In the genomic region with DNA sequence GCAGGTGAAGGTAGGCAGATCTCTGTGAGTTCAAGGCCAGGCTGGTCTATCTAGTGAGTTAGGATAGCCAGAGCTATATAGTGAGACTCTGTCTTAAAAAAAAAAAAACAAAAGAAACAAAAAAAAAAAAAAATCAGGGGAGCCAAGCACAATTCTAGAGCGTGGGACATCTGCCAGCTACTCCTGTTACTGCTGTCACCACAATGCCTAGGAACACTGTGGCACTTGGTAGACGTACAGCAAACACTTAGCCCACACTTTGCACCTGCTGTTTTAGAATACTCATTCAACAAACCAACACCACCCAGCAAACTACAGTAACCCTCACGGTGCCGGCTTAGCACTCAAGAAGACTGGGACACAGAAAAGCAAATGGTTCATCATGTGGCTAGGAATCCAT, we compare ENCODE assay signal across 17 mouse cellular contexts. TPM values are rescaled to one million over a fixed set of nuclear protein-coding genes. Genes with fewer than 3 reads are reported as not detected.
DNase-seq lines count a peak whose midpoint lies in the region.
"Had no signal": no experiment of that assay in that cellular context is flagged by ENCODE, and none has a peak within 500 bp of the region (broad histone marks: within the 10 kb centered on the region; RNA-seq: fewer than 3 reads in every experiment).

No protein-coding gene starts in this region.

- DNase-seq in layer of hippocampus, adult 11-12 months (ENCODE audit: low spot score): peak; percentile 43
- DNase-seq in layer of hippocampus, adult 9-10 months (ENCODE audit: low spot score): no peak
- DNase-seq in layer of hippocampus, adult 9-11 months: peak; percentile 41
- DNase-seq in lung, postnatal 10 days: peak; percentile 69
- DNase-seq in right cerebral cortex, postnatal 4 days: peak; percentile 46
- no peak for DNase-seq in cerebellum, adult 9-10 months
- DNase-seq in thymus, postnatal 0 days (ENCODE audit: low spot score): no peak
- DNase-seq: adrenal gland, postnatal 36 days; heart, postnatal 14 days; spleen, adult 18-20 months had no signal

RNA-seq across cellular contexts. Expression of a gene that starts 2.5 kb away (rescaled TPM):
- 0.19 and 0.38 TPM in 2 replicates for polyA plus RNA-seq in thymus, postnatal 0 days (2015; fragmentation: Nextera tagmentation; extraction: Ambion mirVana)
- polyA plus RNA-seq: cortical plate, adult 2 months; forebrain, embryonic 13.5 days; hindbrain, embryonic 15.5 days; kidney, embryonic 15.5 days; macrophage; midbrain, embryonic 13.5 days; neural tube, embryonic 11.5 days had no signal

RNA-seq across cellular contexts. Expression of a gene that starts 32.5 kb away (rescaled TPM):
- polyA plus RNA-seq in thymus, postnatal 0 days (2015; fragmentation: Nextera tagmentation; extraction: Ambion mirVana): 48.4 and 67.1 TPM in 2 replicates

RNA-seq across cellular contexts. Expression of a gene that starts 33.3 kb away (rescaled TPM):
- polyA plus RNA-seq in thymus, postnatal 0 days (2015; fragmentation: Nextera tagmentation; extraction: Ambion mirVana): 373 and 377 TPM in 2 replicates

RNA-seq across cellular contexts. Expression of a gene that starts 41.9 kb away (rescaled TPM):
- polyA plus RNA-seq in thymus, postnatal 0 days (2015; fragmentation: Nextera tagmentation; extraction: Ambion mirVana): 127 and 129 TPM in 2 replicates

RNA-seq across cellular contexts. Expression of a gene that starts 41.9 kb away (rescaled TPM):
- 106 and 112 TPM in 2 replicates for polyA plus RNA-seq in thymus, postnatal 0 days (2015; fragmentation: Nextera tagmentation; extraction: Ambion mirVana)

Comparison
In these comparisons a context has a peak if more than half of its experiments do, and no peak if none do; other contexts are left out.
1. DNase-seq: peak in layer of hippocampus, adult 11-12 months (single experiment), layer of hippocampus, adult 9-11 months (single experiment), lung, postnatal 10 days (single experiment) and right cerebral cortex, postnatal 4 days (single experiment); none in layer of hippocampus, adult 9-10 months (single experiment), cerebellum, adult 9-10 months (single experiment) and thymus, postnatal 0 days (single experiment).